Mouse (Mus musculus) brain, embryonic 14.5 days (tissue): ENCODE measurements around the gene Angel2.

ENCODE experiments used
- CTCF ChIP-seq: fragments of 200-500 bp; IDR thresholded peaks from 2 replicates; pipeline ENCODE4 v1.5.1; 2012; ENCODE audit warnings: inconsistent platforms, mild to moderate bottlenecking, moderate library complexity, borderline replicate concordance; ENCODE audit not compliant: insufficient read depth, insufficient read length; ENCODE audit errors: extremely low read depth
- POLR2A ChIP-seq: fragments of 200-500 bp; IDR thresholded peaks from 2 replicates; pipeline ENCODE4 v1.6.1; 2012; ENCODE audit warnings: mild to moderate bottlenecking, inconsistent platforms, borderline replicate concordance; ENCODE audit not compliant: poor library complexity, insufficient read depth, insufficient read length, severe bottlenecking; ENCODE audit errors: extremely low read depth

DNA sequence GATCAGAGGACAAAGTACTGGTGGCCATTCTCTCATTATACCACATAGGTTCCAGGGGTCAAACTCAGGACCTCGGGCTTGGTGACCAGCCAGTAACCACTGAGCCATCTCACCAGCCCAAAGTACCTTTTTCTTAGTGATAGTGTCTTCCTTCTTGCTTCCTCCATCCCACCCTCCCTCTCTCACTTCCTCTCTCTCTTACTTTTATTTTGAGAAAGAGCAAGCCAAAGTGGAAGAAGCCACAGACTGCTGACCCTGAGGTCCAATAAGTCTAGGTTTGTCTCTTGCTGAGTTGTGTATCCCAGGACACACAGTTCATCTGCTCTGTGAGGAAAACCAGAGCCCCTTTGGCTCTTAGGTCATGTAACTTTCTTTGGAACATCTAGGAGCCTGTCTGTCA is 55.6 kb downstream of the Angel2 start:
- TF ChIP-seq CTCF, result no peak
- no peak for TF ChIP-seq POLR2A
